Mouse (Mus musculus) retina, adult 2 months (tissue): ENCODE results near the gene L3mbtl4.

Source experiments
- DNase-seq: peaks from one replicate; pipeline ENCODE4 v3.0.0-alpha.2; 2012; ENCODE audit warnings: low read depth, low spot score

The L3mbtl4 gene

GRCm38 (mm10) chr17:68273527-68273926 is at the start of gene L3mbtl4:
Gene L3mbtl4 (plus strand): TSS chr17:68273797.
- no peak for DNase-seq

GRCm38 (mm10) chr17:68230484-68230883 is 43.1 kb upstream of the L3mbtl4 start:
- DNase-seq, result no peak

- DNase-seq, result peak; percentile 32
These were observed 38.2 kb upstream of the L3mbtl4 start for GRCm38 (mm10) chr17:68235380-68235779.

- DNase-seq, result no peak
These were observed 36.6 kb upstream of the L3mbtl4 start for GRCm38 (mm10) chr17:68236992-68237391.

- DNase-seq, result no peak
These were observed 33.4 kb upstream of the L3mbtl4 start for GRCm38 (mm10) chr17:68240171-68240570.

GRCm38 (mm10) chr17:68264835-68265557 is 8.6 kb upstream of the L3mbtl4 start:
- DNase-seq, result no peak

- DNase-seq, result no peak
These were observed 357 bp downstream of the L3mbtl4 start for GRCm38 (mm10) chr17:68273954-68274353.

GRCm38 (mm10) chr17:68275138-68275537 is 1.5 kb downstream of the L3mbtl4 start:
- DNase-seq, result no peak

GRCm38 (mm10) chr17:68280915-68281314 is 7.3 kb downstream of the L3mbtl4 start:
- no peak for DNase-seq

- no peak for DNase-seq
These were observed 11.7 kb downstream of the L3mbtl4 start for GRCm38 (mm10) chr17:68285119-68285782.

GRCm38 (mm10) chr17:68288094-68288493 is 14.5 kb downstream of the L3mbtl4 start:
- no peak for DNase-seq

GRCm38 (mm10) chr17:68288699-68289098 is 15.1 kb downstream of the L3mbtl4 start:
- no peak for DNase-seq

- no peak for DNase-seq
These were observed 18.2 kb downstream of the L3mbtl4 start for GRCm38 (mm10) chr17:68291713-68292364.

GRCm38 (mm10) chr17:68308381-68308780 is 34.8 kb downstream of the L3mbtl4 start:
- DNase-seq, result no peak

GRCm38 (mm10) chr17:68312286-68312927 is 38.8 kb downstream of the L3mbtl4 start:
- DNase-seq, result no peak

- DNase-seq, result no peak
These were observed 47.3 kb downstream of the L3mbtl4 start for GRCm38 (mm10) chr17:68320940-68321339.

GRCm38 (mm10) chr17:68322607-68323006 is 49.0 kb downstream of the L3mbtl4 start:
- DNase-seq, result no peak

- DNase-seq, result no peak
These were observed 58.6 kb downstream of the L3mbtl4 start for GRCm38 (mm10) chr17:68332225-68332624.

- no peak for DNase-seq
These were observed 59.8 kb downstream of the L3mbtl4 start for GRCm38 (mm10) chr17:68333382-68333781.

- DNase-seq, result no peak
These were observed 65.4 kb downstream of the L3mbtl4 start for GRCm38 (mm10) chr17:68338917-68339553.

GRCm38 (mm10) chr17:68357687-68358086 is 84.1 kb downstream of the L3mbtl4 start:
- DNase-seq, result no peak

- DNase-seq, result no peak
These were observed 97.5 kb downstream of the L3mbtl4 start for GRCm38 (mm10) chr17:68371101-68371500.
